Mouse (Mus musculus): ENCODE data around the gene Urb1.
A peak's percentile ranks its signal among the peaks of the same experiment; 100 is the strongest.

Gene Urb1

DNA sequence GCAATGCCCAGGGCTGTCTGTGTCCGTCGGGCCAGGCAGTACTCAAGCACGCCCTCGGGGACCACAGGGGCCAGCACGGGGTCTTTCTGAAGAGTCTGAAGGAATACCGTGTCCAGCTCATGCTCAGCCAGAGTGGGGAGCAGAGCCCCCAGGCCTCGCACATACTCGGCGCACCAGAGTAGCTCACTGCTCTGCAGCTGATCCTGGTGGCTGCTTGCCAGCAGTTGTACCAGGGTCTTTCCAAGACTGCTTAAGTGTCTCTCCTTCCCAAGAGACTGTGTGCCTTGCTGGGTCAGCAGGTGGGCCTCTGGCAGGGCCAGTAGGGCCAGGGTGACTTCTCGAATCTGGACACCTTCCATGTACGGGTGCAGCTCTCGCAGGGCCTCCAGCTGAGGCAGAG, 36.0 kb downstream of the Urb1 start:
- DNase-seq (ENCODE audit: low read depth, low spot score): no peak

DNA sequence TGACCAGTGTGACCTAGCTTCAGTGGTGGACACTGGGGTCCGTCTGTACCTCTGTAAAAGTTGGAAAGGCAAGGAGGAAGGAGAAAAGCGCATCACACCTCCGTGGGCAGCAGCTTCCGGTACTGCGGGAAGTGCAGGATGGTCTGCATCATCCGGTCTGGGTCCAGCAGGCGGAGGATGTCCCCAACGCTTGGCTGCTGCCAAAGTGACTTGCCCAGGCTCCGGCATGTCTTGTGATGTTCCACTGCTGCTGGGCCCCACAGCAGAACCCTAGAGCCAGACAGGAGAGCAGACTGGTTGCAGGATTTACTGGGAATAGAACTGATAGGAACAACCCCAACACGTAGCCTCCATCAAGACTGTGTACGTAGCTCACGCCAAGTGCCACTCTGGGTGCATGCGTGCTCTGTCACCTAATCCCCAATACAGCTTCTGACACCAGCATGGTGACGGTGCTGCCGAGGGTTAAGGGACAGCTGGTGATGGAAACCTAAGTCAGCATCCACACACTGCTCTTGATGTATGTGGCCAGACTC, 43.2 kb downstream of the Urb1 start:
- DNase-seq (ENCODE audit: low read depth, low spot score): no peak

DNA sequence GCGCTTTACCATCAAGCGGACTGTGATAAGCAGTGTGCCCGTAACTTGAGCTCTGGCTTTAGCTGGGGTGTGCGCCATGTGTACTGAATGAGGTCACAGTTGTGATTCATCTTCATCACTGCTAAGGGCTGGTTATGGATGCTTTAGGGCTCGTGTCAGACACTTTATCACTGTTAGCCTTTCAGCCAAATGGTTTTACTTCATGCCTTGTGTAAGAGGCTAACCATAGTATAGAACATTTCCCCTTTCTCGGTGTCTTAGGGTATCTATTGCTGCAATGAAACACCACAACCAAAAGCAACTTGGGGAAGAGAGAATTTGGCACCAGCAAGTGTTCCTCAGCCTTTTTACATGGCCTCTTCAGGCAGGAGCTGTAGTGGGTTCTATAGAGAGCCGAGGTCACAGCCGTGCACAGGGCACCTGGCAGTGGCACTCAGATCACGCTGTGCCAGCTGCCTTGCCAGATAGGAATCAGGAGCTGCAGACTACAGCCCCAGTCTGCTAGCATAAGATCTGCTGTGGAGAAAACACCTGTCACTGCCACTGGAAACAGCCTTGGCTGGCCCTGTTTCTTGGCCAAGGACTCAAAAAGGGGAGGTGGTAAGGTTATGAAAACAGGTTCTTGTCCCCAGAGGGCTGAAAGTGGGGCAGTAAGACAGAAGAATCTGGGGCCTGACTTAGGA, 44.9 kb downstream of the Urb1 start:
- no peak for DNase-seq (ENCODE audit: low read depth, low spot score)

DNA sequence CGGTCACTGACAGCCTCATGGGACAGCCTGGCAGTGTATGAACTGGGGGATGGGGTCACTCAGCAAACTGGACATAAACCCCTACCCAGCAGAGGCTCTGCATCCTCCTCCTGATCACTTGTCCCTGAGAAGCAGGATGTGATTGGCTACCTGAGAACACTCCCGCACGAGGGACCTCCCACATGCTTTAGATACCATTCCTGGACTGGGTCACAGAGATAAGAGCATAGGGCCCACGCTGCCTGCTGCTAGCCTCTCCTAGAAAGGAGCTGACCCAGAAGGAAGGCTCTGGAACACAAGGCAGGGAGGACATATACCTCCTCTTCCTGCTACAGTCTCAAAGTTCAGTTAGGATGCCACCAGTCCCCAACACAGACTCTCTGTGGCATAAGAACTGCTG, 49.7 kb downstream of the Urb1 start:
- no peak for DNase-seq (ENCODE audit: low read depth, low spot score)

DNA sequence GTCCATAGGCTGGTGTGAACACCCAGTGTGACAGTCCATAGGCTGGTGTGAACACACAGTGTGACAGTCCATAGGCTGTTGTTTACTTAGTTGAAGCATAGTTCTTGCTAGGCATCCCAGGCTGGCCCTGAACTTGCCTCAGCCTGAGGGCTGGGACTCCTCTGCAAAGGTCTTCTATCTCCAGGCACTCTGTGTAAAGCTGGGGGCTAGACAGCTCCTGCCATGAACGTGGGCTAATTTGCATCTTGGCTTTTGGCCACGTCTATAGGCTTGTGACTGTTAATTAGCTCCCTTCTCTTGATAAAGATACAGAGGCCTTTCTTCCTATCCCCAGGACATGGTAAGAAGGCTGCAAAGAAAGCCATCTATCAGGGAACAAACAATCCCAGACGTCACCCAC, 50.9 kb downstream of the Urb1 start:
- no peak for DNase-seq (ENCODE audit: low read depth, low spot score)

DNA sequence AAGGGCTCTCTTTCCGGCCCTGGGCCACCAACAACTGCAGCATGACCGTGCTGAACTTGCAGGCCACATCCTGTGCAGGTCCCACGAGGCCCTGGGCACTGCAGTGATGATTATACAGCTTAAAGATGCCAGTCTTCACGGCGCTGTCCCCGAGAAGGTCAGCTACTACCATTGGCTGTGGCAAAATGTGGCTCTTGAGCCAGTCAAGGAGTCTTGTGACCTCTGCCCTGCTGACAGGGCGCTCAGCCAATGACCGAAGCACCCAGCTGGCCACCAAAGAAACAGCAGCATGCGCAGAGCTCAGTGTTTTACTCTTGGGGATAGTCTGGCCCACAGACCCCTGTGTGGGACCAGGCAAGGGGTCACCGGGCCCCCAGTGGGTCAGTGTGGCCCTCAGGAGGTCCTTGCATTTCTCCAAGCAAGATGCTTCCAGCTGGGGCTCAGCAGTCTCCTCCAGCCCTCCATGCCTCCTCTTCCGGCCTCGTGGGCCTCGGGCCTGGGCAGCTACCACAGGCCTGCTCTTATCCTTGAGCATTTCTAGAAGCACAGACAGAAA, 56.7 kb downstream of the Urb1 start:
- DNase-seq (ENCODE audit: low read depth, low spot score): no peak

DNA sequence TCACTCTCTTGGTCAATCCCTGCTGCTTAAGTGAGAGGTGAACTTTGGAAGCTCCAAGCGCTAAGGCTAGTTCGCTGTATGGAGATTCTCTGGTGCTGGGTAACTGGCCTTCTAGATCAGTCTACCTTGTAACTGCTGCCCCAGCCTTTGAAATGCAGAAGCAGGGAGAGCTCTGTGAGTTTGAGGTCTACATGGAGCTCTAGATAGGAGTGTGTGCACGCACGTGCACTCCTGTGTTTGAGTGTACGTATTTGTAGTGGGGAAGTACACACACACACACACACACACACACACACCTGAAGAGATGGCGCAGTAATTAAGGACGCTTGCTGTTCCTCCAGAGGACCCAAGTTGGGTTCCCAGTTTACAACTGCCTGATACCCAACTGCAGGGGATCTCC, 62.0 kb downstream of the Urb1 start:
- DNase-seq (ENCODE audit: low read depth, low spot score): no peak

DNA sequence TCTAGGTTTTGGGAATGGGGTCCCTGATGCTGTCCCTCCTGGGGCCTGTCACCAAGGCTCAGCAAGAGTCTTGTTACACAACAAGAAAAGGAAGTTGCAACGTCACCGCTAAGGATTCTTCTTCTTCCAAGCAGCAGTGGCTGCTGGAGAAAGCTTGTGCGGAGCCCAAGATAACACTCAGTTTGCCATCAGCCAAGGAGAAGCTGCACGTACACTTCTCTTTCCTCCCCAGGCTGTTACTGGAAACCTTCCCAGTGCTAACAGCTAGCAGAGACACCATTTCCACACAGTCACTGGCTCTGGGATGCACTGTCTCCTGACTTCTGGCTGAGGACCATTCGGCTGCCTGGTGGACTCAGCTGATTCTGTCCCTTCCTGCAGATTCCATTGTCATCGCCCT, 63.1 kb downstream of the Urb1 start:
- no peak for DNase-seq (ENCODE audit: low read depth, low spot score)

DNA sequence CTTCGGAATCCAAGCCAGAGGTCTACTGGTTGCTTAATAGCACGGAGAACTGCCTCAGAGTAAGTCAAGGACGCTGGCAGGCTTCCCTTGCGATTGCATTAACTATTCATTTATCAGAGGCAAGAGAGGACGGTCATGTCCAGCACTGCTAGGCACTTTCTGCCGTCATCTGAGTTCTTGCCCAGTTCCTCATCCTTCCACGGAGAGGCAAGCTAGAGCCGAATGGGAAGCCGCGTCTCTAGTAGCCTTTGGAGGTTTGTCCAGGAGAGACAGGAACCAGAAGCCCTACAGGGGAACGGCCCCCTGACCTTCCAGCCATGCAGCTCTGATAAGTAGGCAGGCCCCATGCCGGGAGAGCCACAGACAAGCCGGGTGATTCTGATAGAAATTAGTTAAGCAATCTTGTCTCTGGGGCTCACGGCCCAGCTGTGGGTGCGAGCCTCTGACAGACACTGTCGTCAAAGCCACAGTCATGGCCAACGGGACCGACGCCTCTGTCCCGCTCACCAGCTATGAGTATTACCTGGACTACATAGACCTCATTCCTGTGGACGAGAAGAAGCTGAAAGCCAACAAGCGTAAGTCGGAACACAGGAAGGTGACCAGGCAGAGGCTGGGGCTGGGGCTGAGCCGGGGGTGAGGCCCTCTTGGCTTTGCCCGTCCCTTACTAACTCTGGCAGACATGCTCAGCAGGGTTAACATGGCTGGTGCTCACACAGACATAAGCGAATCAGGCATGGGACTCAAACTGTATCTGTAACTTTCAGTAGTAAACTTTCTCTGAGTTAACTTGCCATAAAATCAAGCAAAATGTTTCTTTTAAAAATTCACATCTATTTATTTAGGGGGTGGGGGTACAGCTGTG, 71.9 kb downstream of the Urb1 start, which contains the start of gene Mrap:
Gene Mrap, plus strand, starts transcription at position 116 of the 865 bp plus-strand sequence.
- no peak for DNase-seq (ENCODE audit: low read depth, low spot score)

DNA sequence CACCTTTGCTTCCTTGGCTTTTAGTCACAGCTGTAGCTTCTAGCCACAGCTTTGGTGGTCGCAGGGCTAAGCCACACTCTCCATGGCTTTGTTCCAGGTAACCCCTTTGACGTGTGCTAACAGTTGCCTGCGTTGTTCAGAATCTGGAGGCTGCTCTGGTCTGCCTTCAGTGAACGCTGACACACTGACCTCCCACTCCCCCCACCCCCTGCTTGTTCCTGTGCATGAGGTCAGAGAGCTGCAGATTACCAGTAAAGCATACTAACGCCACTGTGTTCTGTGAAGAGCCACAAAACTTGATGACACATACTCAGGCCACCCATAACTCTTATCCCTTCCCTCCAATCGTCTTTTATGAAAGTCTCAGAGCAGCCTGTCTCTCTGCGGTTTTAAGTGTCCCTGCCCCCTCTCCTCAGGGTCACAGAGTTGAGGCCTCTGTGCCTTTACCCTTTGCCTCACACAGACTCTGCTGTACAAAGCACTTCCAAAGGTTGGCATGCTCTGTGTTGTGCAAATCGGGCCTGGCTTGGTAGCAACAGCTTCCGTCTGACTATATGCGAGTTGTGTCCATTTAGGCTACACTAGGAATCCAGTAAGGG, 73.4 kb downstream of the Urb1 start:
- no peak for DNase-seq (ENCODE audit: low read depth, low spot score)

DNA sequence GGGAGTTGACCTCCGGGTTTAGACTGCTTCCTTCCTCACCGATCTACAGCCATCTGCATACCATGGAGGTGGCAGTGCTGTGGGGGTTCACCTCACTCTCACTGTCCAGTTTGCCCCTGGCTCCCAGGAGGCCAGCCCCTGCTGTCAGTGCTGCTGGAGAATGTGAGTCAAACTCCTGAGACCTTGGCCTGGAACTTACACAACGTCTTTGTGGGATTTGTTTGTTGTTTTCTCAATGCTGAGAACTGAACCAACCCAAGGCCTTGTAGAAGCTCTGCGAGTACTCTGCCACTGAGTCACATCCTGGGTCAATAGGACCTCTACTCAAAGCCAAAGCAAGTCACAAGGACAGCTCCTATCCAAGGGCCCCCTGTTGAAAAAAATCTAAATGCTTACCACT, 74.6 kb downstream of the Urb1 start:
- no peak for DNase-seq (ENCODE audit: low read depth, low spot score)

DNA sequence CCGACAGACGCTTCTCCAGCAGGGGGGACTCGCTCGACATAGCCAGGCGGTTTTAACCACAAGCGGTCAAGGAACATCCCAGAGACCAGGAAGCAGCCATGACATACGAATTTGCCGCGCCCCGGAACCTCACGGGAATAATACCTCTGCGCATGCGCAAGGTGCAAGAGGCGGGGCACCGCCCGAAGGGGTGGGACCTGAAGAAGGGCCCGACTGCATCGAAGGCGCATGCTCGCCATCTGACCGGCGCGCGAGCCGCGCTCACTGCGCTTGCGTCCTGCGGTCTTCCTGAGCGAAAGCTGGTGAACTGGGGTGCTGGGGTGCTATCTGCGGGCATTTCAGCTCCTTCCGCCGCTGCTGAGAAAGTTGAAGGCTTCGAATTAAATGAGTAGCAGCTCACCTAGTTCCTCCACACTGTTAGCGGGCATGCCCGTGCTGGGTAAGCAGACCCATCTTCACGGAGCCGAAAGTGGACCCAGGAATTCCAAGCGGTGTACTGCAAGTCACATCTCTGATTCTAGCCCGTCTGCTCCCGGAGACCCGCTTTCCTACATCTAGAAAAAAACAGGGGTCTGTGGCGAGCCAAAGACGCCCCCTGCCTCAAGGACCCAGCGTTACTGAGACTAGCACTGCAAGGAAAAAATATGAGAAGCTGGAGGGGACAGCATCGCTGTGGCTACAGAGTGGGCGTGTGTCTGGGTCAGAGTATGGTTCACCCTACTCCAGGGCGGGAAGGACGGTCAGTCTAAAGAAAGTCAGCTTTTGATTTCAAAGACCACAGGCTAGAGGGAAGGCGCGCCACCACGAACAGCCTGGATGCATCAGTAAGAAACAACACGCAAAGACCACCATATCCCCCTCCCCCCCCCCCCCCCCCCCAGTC, 82.7 kb downstream of the Urb1 start, which contains the start of gene Mis18a:
Gene Mis18a, minus strand, starts transcription at position 172 of the 883 bp plus-strand sequence.
- DNase-seq (ENCODE audit: low read depth, low spot score): peak; percentile 94

DNA sequence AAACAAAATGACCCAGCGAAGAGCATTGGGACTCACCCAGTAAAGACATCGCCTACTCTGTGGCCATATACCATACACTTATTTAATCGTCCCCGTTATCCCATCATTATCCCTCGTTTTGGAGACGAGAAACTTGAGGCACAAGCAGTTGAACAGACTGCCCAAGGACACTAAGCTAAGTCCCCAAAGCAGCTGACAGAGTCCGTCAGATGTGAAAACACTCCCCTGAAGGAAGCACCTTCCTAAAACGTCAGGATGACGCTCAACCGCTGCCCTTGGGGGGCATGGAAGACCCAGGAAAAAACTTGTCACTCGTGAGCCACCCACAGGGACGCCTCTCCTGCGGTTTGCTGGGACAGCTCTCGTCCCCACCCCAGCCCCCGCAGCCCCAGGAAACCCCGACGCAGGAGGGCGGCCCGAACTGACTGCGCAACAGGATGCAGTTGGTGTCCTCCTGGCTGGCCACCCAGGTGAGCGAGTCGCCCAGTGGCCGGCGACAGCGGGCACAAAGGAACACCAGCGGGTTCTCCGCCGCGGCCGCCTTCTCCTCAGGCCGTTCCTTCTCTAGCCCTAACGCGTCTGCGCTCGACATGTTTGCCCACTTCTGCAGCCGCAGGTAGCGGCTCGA, 83.5 kb downstream of the Urb1 start:
- DNase-seq (ENCODE audit: low read depth, low spot score): no peak

DNA sequence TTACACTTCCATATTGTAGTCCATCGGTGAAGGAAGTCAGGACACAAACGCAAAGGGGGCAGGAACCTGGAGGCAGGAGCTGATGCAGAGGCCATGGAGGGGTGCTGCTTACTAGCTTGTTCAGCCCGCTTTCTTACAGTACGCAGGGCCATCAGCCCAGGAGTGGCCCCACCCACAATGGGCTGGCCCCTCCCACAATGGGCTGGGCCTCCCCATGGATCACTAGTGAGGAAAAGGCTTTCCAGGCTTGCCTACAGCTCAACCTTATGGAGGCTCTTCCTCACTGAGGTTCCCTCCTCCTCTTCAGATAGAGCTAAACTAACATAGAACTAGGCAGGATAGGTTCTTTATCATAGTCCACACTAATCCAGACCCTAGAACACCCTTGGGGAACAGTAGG, 86.2 kb downstream of the Urb1 start:
- no peak for DNase-seq (ENCODE audit: low read depth, low spot score)

DNA sequence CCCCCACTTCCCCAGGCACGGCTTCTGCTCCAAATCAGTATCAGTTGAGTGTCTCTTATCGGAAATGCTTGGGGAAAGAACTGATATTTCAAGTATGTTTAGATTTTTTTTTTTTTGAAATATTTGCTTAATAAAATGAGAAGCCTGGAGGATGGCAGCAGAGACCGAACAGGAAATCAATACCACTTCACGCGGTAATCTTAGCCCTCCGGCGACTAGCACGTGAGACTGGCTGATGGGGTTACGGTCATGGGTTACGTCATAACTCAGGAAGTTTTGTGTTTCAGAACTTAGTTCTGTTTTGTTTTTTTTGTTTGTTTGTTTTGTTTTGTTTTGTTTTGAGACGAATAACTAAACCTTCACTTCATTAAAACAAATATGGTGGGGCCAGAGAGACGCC, 99.9 kb downstream of the Urb1 start:
- DNase-seq (ENCODE audit: low read depth, low spot score): no peak

DNA sequence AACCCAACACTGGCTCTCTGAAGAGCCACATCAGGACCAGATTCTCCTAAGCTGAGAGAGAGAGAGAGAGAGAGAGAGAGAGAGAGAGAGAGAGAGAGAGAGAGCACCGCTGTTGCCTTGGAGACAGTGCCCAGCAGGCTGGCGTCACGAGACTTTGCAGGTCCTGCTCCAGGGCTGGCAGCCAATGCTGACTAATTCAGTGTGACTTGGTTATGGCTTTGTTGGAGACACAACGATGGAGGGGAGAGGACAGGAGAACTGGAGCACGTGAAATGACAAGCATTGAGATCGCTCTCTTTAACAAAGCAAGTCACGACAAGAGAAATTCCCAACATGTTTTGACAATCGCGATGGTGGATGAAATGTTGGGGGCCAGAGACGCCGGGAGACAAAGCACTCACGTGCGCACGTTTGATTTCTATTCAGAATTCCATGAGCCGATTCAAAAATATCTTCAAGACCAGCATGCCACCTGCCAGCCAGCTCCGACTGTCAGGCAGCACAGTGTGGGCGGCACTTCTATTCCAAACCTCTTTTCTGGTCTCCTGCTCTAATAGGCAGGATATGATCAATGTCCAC, 100.4 kb downstream of the Urb1 start:
- DNase-seq (ENCODE audit: low read depth, low spot score): peak; percentile 54

DNA sequence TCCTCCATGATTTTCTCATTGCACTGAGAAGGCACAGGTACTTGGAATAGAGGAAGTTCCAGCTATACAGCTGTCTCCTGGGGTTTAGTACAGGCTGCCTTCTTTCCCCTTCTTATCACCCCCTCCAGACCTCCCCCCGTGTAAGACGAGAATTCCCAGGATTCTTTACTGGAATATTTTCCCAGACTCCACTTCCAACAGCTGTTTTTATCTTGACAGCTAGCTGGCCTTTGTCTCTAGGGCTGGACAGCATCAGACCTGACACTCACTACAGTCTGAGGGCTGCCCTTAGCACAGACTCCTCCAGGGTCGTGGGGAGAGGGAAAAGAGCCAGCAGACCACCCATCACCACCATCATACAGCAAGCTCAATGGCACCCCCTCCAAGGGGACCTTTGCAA, 103.9 kb downstream of the Urb1 start:
- DNase-seq (ENCODE audit: low read depth, low spot score): no peak

DNA sequence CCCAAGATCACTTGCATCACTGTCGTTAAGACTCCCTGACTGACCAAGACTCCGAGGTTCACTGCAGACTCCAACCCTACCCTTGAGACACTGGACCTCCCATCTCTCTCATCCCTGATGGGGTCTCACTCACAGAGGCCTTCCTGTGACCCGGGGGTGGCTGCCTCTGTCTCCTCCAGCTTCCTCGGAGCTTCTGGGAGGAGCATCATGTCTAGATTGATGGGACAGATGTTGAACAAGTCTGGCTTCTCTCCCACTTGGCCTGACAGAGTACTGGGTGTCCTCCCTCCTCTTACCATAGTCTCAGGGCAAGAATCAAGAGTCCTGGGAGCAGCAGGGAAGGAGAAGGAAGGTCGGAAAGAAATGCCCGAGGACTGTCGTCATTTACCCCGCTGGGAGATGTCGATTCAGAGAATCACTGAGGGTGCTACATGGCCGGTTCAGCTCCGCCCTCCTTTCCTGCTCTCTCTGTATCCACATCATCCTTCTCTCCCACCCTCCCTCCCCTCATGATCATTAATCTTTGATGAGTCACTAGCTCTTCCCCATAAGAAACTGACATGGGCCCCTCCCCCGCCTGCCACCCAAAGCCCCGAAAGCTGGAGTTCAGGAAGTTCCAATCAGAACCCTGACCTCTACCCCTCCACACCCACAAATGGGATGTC, 105.9 kb downstream of the Urb1 start:
- DNase-seq (ENCODE audit: low read depth, low spot score): no peak

DNA sequence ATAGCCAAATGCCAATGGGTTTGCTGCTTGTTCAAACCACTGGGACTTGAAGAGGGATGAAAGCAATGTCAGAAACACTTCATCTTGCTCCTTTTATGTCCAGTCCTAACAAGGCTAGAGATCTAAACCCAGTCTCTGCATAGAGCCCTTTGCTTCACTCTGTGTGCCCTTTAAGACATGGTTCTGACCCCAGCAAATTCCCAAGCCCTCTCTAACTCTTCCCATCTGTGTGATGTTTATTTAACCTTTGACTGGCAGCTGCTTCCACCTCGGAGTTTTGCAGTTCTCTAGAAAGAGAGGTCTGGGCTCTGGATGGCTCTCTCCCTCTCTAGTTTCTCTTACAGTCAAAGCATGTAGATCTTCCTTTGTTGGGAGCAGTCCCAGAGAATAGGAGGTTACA, 106.6 kb downstream of the Urb1 start:
- no peak for DNase-seq (ENCODE audit: low read depth, low spot score)

DNA sequence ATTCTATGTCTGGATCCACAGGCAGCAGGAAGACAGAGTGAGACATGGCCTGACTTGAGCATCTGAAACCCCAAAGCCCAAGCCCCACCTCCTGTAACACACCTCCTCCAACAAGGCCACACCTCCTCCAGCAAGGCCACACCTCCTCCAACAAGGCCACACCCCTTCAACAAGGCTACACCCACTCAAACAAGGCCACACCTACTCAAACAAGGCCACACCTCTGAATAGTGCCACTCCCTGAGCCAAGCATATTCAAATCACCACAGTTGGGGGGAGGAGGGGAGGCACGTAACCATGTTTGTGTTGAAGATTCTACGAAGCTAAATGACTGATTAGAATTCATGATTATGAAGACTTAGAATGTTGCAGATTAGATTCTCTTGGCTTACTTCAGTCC, 108.7 kb downstream of the Urb1 start:
- no peak for DNase-seq (ENCODE audit: low read depth, low spot score)

All from retina, postnatal 7 days (tissue).